Mouse (Mus musculus) gastrocnemius, adult 18-20 months (tissue): ENCODE results near the gene Apobec1. TPM values are rescaled to one million over a fixed set of nuclear protein-coding genes. Genes with fewer than 3 reads are reported as not detected.
"Not testable (repeated sequence)": the region's sequence is repeated elsewhere in the genome, so short reads cannot be mapped to it uniquely, and the experiment has no call there.

ENCODE experiments used
- DNase-seq: peaks from one replicate; pipeline ENCODE4 v3.0.0; 2021; ENCODE audit warnings: low spot score
- total RNA-seq, 2 experiments: library from RNA; stranded (reverse); gene quantifications; 2 replicates each; pipeline ENCODE4 v1.2.3; 2021

Gene Apobec1
- total RNA-seq, 2 experiments from 2014 or later, result 0.80 to 1.1 TPM

- DNase-seq, result peak; percentile 48
These were observed 39.8 kb downstream of the Apobec1 start for GRCm38 (mm10) chr6:122562463-122562862.

DNA sequence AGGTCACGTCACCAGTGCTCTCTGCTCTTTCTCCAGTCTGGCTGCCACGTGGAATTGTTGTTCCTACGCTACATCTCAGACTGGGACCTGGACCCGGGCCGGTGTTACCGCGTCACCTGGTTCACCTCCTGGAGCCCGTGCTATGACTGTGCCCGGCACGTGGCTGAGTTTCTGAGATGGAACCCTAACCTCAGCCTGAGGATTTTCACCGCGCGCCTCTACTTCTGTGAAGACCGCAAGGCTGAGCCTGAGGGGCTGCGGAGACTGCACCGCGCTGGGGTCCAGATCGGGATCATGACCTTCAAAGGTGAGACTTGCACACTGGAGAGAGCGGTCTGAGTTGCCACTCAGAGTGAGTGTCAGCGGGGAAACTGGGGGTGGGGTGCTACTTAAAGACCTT, 41.2 kb downstream of the Apobec1 start:
- no peak for DNase-seq

DNA sequence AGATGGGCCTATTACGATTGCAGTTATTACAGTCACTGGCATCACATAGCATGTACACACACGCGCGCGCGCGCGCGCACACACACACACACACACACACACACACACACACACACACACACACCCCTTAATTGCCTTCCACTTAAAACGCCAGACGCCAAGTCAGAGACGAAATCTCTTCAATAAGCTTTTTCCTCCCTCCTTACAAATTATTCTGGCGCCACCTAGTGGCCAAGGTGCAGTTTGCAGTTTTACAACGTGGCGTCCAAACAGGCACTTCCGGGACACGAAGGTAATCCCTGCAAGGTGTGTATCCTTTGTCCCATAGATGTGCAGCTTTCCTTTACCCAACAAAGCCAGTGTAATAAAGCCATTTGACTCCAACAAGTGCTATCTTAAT, 41.8 kb downstream of the Apobec1 start:
- DNase-seq, result peak; percentile 66

DNA sequence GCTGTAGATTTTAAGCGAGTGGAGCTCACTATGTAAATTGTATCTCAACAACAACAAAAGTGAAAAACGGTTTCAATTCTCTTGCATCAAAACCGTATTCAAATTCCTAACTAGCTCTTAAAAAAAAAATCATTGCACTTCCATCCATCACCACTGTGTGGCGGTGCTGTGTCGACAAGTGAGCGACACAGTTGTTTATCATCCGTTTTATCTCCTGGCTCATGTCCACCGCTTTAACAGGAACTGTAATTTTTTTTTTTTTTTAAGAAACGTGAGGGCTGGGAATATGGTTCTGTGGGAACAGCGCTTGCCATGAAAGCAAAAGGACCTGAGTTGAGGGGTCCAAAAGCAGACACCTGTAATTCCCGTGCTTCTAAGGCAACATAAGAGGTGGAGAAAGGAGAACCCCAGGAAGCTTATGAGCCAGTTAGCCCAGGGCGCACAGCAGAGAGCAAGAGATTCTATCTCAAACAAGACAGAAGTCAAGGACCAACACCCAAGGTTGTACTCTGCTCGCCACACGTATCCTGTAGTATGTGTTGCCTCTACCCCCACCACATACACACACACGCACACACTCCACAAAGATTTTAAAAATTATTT, 45.2 kb downstream of the Apobec1 start:
- peak; percentile 58 for DNase-seq

- DNase-seq, result no peak
These were observed 47.0 kb downstream of the Apobec1 start for GRCm38 (mm10) chr6:122555266-122555665.

GRCm38 (mm10) chr6:122554102-122554501, 48.1 kb downstream of the Apobec1 start:
- no peak for DNase-seq

GRCm38 (mm10) chr6:122553606-122554005, 48.6 kb downstream of the Apobec1 start, which contains the start of gene Aicda:
TSS of gene Aicda (plus strand) at chr6:122553801.
- DNase-seq, result no peak

DNA sequence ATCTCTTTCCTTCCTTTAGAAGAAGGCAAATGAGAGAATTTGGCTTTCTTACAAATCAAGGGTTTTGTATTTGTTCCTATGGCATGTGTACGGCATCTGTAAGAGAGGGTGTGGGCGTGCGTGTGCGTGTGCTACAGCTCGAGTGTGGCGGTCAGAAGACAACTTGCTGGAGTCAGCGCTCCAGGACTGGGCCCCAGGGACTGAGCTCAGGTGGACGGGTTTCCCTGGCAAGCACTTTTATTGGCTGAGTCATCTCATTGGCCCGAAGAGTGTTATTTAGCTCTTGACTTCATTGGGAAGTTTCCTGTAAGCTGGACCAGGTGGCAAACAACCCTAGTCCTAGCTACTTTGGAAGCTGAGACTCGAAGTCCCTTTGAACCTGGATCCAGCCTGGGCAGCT, 56.3 kb downstream of the Apobec1 start:
- no peak for DNase-seq

GRCm38 (mm10) chr6:122545289-122545882, 56.9 kb downstream of the Apobec1 start:
- peak; percentile 13 for DNase-seq

DNA sequence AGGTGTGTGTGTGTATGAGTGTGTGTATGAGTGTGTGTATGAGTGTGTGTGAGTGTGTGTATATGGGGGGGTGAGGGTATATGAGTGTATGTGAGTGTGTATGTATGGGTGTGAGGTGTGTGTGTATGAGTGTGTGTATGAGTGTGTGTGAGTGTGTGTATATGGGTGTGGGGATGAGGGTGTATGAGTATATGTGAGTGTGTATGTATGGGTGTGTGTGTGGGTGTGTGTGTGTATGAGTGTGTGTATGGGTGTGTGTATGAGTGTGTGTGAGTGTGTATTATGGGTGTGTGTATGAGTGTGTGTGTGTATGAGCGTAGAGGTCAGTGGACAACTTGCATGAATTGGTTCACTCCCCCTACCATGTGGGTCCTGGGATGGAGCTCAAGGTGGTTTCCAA, 57.6 kb downstream of the Apobec1 start:
- DNase-seq, result no peak

DNA sequence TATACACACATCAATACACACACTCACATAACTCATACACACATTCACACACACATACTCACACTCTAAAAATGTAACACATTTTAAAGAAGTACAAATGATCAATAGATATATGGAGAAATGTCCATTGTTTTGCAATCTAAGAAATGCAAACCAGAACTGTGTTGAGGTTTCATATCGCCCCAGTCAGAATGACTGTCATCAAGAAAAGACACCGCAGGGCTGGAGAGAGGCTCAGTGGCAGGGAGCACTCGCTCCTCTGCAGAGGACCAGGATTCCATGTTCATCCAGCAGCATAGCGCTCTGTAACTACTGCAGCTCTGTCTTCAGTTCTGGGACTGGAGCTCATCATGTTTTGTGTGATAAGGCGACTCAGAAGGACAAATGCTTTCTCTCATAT, 58.7 kb downstream of the Apobec1 start:
- no peak for DNase-seq

DNA sequence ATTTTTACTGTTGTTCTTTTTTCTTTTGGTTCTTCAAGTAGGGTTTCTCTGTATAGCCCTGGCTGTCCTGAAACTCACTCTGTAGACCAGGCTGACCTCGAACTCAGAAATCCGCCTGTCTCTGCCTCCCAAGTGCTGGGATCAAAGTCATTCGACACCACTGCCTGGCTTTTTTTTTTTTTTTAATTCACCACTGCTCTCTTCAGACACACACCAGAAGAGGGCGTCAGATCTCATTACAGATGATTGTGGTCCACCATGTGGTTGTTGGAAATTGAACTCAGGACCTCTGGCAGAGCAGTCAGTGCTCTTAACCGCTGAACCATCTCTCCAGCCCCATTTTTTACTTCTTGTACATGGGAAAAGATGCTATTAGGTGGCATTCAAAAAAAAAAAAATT, 59.8 kb downstream of the Apobec1 start:
- not testable (repeated sequence) for DNase-seq

DNA sequence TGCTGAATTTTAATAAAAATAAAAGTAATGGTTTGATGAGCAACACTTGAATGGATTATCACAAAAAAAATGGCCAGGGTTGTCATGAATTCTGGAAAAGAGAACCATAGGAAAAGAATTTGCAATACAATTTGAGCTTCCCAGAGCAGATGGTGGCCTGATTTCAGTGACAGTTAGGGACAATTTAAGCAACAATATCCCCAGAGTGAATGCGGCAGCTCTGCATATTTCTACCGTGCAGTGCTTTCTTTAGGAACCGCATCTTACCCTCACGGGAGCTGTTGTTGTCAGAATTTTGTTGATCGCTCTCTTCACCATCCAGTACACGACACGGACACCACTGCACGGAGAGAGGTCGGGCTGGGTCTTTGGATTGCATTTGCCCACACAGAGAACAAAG, 62.7 kb downstream of the Apobec1 start:
- DNase-seq, result no peak

DNA sequence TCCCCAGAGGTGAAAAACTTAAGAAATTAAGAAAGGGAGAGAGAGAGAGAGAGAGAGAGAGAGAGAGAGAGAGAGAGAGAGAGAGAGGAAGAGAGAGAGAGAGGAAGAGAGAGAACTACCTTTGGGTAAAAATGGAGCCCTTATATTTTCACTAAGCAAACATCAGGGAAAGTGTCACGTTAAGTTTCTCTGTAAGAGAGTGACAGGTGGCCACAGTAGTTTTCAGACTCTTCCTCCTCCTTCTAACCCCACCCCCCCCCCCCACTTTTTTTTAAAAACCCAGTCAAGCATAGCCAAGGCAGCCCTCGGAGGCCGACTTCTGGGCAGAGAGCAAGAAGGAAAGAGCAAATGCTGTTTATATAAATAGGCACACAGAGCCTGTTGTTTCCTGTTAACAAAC, 68.2 kb downstream of the Apobec1 start:
- DNase-seq, result no peak

GRCm38 (mm10) chr6:122532883-122533302, 69.4 kb downstream of the Apobec1 start:
- DNase-seq, result no peak

- no peak for DNase-seq
These were observed 70.6 kb downstream of the Apobec1 start for GRCm38 (mm10) chr6:122531466-122532174.

DNA sequence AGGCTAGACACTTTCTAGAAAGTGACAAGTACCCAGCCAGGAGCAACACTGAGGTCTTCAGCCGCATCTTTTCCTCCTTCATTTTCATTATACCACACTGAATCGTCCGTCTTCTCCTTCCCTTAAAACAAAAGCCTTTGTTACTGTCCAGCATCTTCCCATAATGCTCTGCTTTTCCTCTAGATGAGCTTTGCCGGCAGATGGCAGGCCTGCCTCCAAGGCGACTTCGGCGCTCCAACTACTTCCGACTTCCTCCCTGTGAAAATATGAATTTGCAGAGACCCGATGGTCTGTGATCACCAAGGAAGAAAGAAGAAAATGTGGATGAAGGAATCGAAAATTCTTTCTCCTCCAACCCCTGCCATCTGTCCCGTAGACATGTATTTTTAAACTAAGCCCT, 74.1 kb downstream of the Apobec1 start:
- no peak for DNase-seq

Other genes starting within 250 kb of the Apobec1 start
- under 1 TPM; 0.21 to 0.38 TPM for gene Rimklb, start 103.7 kb downstream of the Apobec1 start, total RNA-seq
- 10 to 100 TPM; 17.1 to 24.2 TPM for gene Mfap5, start 96.6 kb downstream of the Apobec1 start, total RNA-seq
- gene Aicda, start 48.6 kb downstream of the Apobec1 start, total RNA-seq, result not detected
- gene Gdf3, start 7.6 kb upstream of the Apobec1 start, total RNA-seq, result not detected
- not detected for gene Dppa3, start 24.0 kb upstream of the Apobec1 start, total RNA-seq
- not detected for gene Nanog, start 105.0 kb upstream of the Apobec1 start, total RNA-seq
- 1 to 10 TPM; 5.0 to 7.1 TPM for gene Slc2a3, start 199.2 kb upstream of the Apobec1 start, total RNA-seq
- 10 to 100 TPM; 26.2 to 29.3 TPM for gene Foxj2, start 217.5 kb upstream of the Apobec1 start, total RNA-seq